Mouse (Mus musculus): Measurements from ENCODE around the gene Ado.

Ado gene

DNA sequence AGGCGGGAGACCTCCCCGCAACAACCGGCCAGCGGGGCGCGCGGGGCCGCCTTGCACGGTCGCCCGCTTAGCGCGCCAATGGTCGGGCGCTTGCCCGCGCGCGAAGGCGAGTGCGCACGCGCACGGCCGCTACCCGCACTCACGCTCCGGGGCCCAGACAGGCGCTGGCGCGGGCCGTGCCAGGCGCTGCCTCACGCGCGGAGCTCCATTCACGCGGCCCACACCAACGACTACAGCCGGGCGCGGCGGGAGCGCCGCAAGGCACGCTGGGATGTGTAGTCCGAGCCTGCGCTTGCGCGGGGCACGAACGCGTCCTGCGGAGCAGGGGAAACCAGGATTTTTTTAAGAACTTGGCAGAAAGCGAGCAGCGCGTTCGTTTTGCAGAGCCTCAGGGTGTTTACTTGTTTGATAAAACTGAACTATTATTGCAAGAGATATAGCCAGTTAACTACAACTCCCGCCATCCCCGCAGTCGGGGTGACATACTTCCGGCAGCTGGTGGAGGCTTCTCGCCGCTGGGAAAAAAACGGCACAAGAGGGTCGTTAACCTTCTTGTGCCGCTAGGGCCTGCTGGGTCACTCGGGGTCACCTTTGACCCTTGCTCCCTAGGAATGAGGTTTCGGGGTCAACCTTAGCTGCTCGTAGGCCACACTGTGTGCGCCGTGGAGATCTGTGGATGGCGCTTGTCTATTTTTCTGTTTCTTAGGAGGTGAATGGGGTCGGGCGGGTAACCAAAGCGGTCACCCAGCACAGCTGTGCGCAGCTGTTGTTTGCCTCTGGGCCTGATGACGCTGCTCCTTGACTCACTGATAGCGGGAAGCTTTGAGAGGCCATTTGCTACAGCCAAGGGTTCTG, at the start of gene Ado:
Ado (minus strand) TSS at position 79 of the 855 bp plus-strand sequence.
- peak; percentile 96 for DNase-seq

DNA sequence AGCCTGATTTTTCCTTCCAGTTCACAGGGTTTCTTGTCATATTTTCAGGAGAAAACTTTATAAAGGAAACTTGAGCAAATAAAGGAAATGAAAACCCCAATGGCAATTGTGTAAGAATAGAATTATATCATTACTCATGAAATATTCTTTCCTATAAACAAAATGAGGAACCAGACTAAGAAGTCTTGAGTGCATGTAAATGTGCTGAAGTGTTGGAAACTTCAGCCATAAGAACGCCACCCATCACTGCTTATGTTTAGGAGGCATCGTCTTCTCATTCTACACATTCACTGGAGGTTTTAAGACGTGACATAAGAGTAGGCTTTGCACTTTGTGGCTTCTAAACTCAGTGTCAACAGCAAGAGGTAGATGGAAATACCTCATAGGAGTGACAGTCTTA, 46.5 kb upstream of the Ado start:
- no peak for DNase-seq

DNA sequence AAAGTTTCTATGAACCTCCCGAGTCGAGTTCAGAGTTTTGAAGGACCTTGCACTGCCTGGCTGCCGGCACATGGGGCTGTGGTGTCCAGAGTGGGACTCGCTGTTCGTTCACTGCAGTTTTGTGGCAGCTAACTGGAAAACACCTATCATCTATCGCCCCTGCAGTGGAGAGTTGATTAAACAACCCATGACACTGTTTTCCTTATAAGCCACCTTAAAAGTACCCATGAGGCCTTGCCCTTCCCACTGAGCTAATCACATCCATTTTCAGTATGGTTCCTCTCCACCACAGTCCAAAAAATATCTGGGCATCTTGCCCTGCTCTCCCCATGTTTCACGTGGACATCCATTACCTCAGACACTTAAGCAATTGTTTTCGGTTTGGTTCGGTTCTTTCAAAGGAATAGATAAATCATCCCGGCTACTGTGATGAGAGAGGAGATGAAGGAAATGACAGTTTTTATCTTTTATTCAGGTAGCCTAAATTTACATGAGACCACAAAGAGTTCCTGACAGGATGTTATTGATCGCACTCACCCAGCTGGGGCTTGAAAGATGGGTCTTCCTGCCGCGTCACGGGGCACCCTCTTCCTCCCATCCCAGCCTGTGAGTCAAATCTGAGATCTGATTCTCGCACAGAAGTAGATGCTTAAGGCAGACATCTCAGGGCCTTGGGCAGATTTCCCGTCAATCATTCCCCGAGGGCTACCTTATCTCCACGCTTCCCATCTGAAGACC, 37.3 kb upstream of the Ado start:
- no peak for DNase-seq

DNA sequence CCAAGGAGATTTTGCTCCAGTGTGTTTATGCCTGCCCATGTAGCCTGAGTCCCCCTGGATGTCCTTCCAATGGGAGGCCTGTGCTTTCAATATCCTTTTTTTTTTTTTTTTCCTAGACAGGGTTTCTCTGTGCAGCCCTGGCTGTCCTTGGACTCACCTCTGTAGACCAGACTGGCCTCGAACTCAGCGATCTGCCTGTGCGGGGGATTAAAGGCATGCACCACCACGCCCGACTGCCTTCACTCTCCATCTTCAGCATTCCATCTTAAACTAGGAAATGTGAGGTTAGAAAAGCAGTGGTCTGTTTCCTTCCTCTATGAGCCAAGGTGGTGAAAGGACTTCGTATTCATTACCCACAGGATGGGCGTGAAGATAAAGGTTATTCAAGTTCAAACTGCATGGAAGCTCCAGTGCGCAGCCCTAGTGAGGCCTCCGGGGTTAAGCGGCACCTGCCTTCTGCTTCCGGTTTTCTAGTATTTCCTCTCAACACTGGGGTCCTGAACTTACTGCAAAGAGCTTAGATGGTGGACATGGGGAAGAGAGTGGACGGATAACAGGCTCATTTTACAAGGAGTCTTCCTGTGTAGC, 33.0 kb upstream of the Ado start:
- DNase-seq = no peak

DNA sequence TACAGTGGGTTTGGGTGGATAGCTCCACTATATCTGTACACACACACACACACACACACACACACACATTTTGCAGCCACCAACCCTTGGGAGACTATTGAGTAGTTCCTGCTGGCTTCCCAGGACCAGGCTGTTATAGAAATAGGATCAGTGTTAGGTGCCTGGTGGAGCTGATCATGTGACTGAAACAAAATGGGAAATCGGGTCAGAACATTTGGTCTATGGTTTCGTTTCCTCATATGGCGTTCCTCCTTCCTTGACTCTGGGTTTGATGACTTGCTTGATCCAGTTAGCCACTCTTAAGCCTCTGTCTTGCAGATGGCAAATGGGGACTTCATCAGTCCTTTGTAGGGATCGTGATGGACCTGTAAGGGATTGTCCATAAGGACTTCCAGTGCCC, 31.1 kb upstream of the Ado start:
- no peak for DNase-seq

DNA sequence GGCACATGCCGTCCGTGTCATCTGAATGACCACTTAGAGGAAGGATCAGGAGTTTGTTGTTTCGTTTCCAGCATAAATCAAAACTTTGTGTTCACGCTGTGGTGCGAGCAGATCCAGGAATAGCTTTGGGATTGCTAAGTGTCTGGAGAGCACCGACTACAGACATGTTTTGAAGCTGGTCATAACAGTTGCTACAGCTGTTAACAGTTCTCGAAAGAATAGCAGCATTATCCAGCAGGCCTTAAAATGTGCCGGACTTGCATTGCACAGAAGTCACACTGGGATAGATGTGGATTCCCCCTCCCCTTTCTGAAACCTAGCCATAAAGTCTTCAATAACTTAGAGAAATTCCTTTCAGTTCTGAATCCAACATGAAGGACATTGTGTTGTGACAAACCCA, 24.6 kb upstream of the Ado start:
- DNase-seq = no peak

DNA sequence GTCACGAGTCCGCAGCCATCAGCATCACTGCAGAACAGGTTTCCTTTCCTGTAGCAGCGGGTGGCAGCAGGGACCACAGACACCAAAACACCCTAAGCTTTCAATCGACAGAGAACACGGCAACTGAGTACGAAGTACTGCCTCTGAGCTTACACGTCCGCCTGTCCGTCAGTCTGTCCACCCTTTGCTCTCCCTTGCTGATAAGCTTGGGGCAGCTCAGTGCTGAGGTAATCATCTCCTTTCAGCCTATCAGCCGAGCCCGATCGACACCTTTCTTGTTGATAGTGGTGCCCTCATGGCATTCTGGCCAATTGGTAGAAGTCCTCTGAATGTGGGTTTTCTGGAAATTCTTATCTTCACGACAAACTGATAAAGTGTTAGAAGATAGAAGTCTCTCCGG, 22.7 kb upstream of the Ado start:
- no peak for DNase-seq

DNA sequence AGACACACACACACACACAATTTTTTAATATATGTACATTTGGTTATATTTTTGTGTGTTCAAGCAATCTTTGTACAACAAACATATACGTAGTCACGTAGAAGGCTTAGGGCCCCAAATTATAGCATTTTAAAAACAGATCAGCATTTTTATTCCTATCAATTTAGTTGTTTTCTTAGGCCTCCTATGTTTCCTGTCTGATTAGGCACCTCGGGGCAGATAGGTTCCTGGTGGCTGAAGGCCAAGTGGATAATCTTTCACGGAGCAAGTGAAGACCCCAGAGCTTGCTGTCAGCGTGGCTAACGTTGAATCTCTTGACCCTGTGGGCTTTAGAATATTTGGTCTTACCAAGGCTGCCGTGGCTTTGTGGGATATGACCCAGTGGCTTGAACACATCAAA, 20.8 kb upstream of the Ado start:
- no peak for DNase-seq

DNA sequence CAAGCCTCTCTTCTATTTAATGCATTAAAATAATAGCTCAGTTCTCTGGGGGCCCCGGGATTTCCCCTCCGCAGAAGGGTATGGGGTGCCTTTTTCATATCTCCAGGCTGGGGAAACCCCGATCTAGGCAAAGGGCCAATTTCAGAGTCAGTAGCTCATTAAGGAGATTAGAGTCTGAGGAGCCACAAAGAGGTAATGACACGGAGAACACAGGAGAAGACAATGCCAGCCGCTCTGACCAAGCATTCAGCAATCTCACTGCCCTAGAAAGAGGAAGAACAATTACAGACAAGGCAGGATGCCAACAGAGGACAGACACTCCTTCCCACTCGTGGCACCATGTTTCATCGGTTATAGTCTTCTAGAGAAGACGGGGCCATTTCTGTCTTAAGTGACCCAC, 17.3 kb upstream of the Ado start:
- DNase-seq = no peak

DNA sequence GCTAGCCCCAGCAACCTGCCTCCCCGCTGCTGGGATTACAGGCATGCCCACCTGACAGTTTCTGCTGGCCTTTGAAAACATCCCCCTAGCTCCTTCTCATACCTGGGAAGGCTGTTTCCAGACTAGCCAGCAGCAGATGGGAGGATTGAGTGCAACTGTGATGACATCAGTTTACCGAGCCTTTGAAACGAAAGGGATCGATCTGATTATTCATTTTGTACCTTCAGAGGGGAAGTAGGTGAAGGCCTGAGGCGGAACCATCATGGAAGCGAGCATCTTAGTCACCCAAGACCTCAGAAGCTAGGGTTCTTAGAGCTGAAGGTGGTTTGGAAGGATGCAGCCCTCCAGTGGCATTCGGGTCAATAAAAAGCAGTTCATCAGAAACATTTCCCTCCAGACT, 15.8 kb upstream of the Ado start:
- DNase-seq = no peak

DNA sequence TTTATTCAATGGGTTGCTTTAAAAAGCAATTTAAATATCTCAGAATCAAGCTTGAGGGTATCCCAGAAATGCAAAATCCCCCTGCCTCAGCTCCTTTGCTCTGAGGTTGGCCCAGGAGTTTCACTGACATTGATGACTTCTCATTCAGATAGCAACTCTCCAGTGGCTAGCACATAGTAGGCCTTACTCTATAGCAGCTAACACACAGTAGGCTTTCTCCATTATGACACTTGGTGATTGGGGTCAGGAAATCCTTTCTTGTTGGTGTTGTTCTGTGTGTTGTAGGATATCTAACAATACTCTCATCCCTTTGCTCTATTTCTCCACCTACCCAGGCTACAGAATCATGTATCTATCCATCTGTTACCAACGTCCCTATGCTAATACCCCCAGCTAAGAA, 12.4 kb upstream of the Ado start:
- no peak for DNase-seq

DNA sequence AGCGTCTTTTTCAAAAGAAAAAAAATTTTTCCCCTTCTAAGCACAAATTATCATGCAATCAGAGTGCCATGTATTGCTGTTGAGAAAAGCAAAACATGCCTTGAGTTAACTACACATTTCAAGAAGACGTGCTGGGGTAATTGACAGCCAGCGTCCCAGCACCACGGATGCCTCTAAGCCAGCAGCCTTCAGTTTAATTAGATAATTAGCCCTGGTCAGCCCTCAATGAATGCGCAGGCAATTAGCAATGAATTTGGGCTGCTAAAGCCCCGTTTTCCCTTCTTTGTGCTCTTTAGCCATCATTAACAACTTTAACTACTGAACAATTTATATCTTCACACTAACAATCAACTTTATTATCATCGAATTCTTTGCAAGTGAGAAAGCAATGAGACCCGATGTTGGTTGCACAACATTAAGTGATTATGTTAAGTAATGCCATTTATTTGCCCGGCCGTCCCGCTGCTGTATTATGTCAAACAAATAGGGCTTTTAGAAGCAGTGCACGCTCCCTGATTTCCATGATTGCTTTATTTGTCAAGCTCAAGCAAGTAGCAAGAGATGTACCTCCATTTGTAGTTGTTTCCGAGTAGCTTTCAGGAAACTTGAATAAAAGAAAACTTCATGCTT, 11.1 kb upstream of the Ado start:
- no peak for DNase-seq

DNA sequence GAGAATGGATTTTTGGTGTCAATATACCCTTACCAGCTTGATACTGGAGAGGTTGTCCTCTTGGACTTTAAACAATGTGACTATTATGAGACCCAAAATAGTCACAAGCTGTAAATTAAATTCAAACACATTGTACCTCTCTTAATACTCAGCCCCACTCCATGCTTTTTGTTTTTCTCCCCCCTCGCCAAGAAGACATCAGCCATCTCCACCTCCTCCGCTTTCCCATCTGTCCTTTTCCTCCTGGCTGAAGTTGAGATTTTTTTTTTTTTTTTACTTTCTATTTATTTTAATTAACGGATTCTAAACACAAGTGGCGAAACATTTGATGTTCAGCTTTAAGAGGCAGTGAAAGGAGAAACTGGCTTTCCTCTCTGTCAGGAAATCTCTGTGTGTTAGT, 9.3 kb upstream of the Ado start:
- DNase-seq = no peak

DNA sequence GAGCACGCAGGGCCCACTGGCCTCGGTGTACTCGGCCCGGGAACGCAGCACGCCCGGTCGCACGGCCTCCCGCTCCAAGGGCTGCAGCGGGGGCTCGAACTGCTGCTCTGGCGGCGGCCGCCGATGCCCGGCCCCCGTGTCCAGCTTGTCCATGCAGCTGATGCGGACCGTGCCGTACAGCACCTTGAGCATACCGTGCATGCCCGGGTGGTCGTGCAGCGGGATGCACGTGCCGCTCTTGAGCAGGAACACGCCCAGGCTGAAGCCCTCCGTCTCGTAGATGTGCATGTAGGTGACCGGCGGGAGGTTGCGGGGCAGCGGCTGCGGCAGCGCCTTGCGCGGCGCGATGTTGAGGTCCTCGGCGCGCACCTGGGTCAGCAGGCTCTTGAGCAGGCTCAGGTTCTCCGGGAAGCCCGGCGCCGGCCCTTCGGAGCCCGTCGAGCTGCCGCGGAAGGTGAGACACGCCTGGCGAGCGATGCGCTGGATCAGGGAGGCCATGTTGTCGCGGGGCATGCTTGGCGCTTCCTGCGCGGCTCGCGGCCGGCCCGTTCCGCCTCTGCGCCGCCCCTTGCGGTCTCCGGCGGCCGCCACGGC, 397 bp downstream of the Ado start:
- DNase-seq = no peak

DNA sequence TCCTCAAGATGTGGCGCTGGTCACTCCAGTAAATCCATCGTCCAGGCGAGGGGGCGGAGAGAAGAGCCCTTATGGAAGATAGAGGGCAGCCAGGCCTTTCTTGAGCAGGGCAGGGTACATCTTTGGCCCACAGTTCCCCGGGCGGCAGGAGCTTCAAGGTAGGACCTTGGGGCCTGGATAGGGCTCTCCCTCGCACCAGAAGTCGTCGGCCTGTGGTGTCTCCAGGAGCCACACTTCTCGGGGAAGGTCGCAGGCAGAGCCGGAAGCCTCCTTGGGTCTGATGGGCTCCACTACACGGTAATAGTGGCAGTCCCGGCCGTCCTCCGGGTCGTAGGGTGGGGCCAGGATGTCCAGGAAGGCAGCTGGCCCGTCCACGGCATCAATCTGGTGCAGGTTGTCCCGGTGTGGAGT, 900 bp downstream of the Ado start:
- no peak for DNase-seq

DNA sequence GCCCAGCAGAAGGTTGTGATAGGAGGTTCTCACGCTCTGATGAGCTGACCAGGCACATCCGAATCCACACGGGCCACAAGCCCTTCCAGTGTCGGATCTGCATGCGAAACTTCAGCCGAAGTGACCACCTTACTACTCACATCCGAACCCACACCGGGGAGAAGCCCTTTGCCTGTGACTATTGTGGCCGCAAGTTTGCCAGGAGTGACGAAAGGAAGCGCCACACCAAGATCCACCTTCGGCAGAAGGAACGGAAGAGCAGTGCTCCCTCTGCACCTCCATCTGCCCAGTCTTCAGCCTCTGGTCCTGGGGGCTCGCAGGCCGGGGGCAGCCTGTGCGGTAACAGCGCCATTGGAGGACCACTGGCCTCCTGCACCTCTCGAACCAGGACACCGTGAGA, 8.2 kb downstream of the Ado start:
- no peak for DNase-seq

DNA sequence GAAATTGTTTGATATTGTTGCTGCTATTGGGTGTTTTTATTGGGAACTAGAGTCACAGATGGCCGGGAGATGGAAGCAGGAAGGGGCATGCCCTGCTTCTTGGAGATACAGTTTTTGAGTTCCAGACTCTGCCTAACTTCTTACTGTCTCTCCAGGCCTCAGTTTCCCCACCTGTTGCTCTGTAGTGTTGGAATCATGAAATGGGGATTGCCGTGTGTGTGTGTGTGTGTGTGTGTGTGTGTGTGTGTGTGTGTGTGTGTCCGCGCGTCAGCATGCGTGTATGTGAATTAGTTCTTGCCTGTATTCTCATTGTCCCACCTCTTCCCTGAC, 9.4 kb downstream of the Ado start:
- DNase-seq = no peak

DNA sequence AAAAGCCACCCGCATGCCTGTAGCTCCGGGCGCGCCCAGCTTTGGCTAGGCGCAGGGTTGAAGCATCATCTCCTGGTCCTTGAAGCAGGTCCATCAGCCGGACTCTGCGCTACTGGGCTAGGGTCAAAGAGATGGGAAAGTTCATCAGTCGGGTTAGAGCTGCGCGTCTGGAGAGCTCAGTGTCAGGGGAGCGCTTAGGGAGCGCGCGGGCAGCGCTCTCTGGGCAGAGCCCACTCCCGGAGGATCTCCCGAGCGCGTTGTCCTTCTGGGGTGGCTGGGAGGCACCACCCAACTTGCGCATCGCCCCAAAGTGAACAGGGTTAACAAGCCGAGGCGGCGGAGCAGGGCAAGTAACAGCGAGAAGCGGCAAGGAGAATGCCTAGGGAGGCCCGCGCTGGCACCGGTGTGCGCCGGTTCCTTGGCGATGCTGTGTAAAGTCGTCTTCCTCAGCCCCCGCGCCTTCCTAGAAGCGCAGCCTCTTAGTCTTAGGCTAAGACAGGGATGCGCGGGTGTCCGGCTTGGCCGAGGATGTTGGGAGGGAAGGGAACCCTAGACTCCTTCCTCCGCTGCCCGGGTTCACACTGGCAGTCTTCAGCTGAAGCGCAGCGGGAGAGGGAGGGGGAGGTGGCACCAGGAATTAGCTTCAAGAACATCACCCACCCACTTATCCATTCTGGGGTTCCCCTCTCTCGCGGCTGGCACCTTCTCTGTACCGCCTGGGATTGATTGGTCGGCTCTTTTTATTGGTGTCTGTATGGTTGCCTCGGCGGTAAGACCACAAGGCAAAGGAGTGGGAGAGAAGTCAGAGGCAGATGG, 10.0 kb downstream of the Ado start:
- DNase-seq = peak; percentile 37

DNA sequence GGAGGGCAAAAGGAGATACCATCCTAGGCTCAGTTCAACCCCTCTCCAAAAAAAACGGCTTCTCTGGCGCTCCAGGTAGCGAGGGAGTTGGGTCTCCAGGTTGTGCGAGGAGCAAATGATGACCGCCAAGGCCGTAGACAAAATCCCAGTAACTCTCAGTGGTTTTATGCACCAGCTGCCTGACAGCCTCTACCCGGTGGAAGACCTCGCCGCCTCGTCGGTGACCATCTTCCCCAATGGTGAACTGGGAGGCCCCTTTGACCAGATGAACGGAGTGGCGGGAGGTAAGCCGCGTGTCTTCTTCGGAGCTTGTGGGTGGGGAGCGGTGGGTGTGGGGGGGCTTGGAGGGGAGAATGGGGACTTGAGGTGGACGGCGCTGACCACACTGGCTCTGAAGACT, 10.6 kb downstream of the Ado start:
- no peak for DNase-seq

DNA sequence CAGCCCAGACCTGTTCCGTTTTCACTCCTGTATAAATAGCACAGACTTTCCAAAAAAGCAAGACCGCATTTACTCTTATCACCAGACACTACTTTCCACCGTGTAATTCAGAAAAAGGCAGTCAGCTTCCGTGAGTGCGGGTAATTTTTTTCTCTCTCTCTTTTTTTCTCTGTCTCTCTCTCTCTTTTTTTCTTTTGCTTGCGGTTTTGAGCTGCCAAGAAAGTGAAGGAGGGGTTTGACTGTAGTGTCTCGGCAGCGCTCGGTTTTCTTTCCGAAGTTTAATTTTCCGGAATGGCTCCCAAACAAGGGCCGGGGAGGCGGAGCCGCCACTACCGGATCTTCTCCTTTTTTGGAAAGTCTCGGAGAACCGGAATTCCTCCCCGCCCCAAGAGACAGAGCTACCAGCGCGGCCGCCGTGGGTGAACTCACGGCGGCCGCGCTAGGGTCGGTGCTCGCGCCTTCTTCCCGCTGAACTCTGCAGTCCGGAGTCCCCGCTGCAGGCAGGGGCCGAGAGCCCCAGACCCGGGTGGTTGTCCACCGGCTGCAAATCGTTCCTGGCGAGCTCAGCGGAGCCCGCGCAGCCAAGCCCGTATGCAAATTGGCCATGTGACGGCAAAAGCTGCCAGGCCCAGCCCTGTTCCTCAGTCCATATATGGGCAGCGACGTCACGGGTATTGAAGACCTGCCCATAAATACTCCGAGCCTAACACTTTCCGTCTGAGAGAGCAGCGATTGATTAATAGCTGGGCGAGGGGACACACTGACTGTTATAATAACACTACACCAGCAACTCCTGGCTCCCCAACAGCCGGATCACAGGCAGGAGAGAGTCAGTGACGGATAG, 11.4 kb downstream of the Ado start:
- peak; percentile 92 for DNase-seq

DNA sequence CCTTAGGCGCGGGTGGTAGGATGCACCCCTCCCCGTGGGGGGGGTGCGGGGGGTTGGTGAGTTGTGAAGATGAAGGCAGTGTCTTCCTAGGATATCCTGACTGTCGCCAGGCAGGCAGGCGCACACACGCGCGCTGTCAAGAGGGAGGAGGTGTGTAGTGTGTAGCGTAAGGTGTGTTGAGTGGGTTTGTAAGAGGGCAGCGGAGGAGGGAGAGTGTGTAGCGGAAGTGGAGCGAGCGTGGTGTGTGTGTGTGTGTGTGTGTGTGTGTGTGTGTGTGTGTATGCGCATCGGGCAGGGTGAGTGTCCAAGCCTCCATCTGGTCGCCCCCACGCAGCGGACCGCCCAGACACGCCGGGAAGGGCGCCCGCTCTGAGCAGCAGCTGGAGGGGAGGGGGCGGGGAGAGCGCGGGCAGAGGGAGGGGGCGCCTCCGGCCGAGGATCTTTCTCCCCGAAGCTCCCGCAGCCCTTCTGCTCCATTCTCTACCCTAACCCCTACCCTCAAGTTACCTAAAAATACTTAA, 12.1 kb downstream of the Ado start:
- peak; percentile 70 for DNase-seq

All from right cerebral cortex, adult 18-20 months (tissue).